In genomic region chr10:26711068-26711467, GRCm38 (mm10) we compare ENCODE assay signal across 10 mouse cellular contexts. TPM values are rescaled to one million over a fixed set of nuclear protein-coding genes. Genes with fewer than 3 reads are reported as not detected.
A peak's percentile ranks its signal among the peaks of the same experiment; 100 is the strongest.
DNase-seq lines count a peak whose midpoint lies in the region; ATAC-seq and TF ChIP-seq lines count a peak whose summit lies in the region.
"Had no signal": no experiment of that assay in that cellular context is flagged by ENCODE, and none has a peak within 500 bp of the region (broad histone marks: within the 10 kb centered on the region; RNA-seq: fewer than 3 reads in every experiment).

No protein-coding gene starts in this region.

- DNase-seq in liver, postnatal 0 days: no peak
- peak; percentile 15 for DNase-seq in T-cell, adult 2 months (ENCODE audit: low spot score)
- peak; percentile 50 for DNase-seq in embryo, embryonic 11.5 days (ENCODE audit: low read depth, low spot score)
- peak; percentile 50 to 73 for DNase-seq in left cerebral cortex, postnatal 14 days (ENCODE audit: low spot score in 2 of 2)
- no peak for DNase-seq in urinary bladder, adult 2 months (ENCODE audit: low spot score)

- no peaks in the 10 kb centered on the region for H3K27me3 ChIP-seq in liver, postnatal 0 days (ENCODE audit: insufficient read depth, low read length)
- no peaks in the 10 kb centered on the region for H3K27me3 ChIP-seq in liver, embryonic 12.5 days (replicated peaks)
- H3K27me3 ChIP-seq in hindbrain, embryonic 16.5 days (replicated peaks; ENCODE audit: control insufficient read depth, insufficient read depth, low read length): no peaks in the 10 kb centered on the region

- H3K36me3 ChIP-seq in liver, postnatal 0 days (replicated peaks; ENCODE audit: insufficient read depth, low read length): no peaks in the 10 kb centered on the region
- H3K36me3 ChIP-seq in liver, embryonic 12.5 days: no peaks in the 10 kb centered on the region
- H3K36me3 ChIP-seq in hindbrain, embryonic 16.5 days (ENCODE audit: control insufficient read depth, insufficient read depth, low read length): no peaks in the 10 kb centered on the region

- H3K4me3 ChIP-seq in liver, postnatal 0 days (ENCODE audit: low read depth, low read length): no peak overlapping the region
- no peak overlapping the region for H3K4me3 ChIP-seq in liver, embryonic 12.5 days
- no peak overlapping the region for H3K4me3 ChIP-seq in hindbrain, embryonic 16.5 days (ENCODE audit: low read length)
- H3K4me3 ChIP-seq: erythroblast, embryonic 14.5 days had no signal

- H3K4me1 ChIP-seq in liver, postnatal 0 days (ENCODE audit: insufficient read depth): no peaks in the 10 kb centered on the region
- no peaks in the 10 kb centered on the region for H3K4me1 ChIP-seq in liver, embryonic 12.5 days
- no peaks in the 10 kb centered on the region for H3K4me1 ChIP-seq in hindbrain, embryonic 16.5 days (ENCODE audit: control insufficient read depth, insufficient read depth, low read depth, low read length)

- TF ChIP-seq EP300 in liver, postnatal 0 days (IDR thresholded peaks at IDR 0.05; ENCODE audit: low read depth): no peak

- H3K9ac ChIP-seq in liver, postnatal 0 days (replicated peaks): no peak overlapping the region
- no peak overlapping the region for H3K9ac ChIP-seq in liver, embryonic 12.5 days
- no peak overlapping the region for H3K9ac ChIP-seq in hindbrain, embryonic 16.5 days (ENCODE audit: low read depth, low read length)

- peak; percentile 66 for TF ChIP-seq CTCF in liver, postnatal 0 days (IDR thresholded peaks at IDR 0.05; ENCODE audit: low read depth)

- 4% methylated on average over 3 of the region's 3 CpGs for WGBS in liver, postnatal 0 days (ENCODE audit: insufficient replicate concordance)
- 5% methylated on average over 3 of the region's 3 CpGs for WGBS in liver, embryonic 12.5 days (ENCODE audit: insufficient replicate concordance)
- 3% methylated on average over 3 of the region's 3 CpGs for WGBS in hindbrain, embryonic 16.5 days

- intact Hi-C loops in left cerebral cortex, postnatal 14 days (cut with DNase I): loop anchor here (1.0 to 5.0 kb wide), 2 partner anchors 179 to 339 kb away; no protein-coding TSS in a partner anchor

- no peak overlapping the region for H3K27ac ChIP-seq in liver, postnatal 0 days (ENCODE audit: low read depth)
- no peak overlapping the region for H3K27ac ChIP-seq in liver, embryonic 12.5 days
- no peak overlapping the region for H3K27ac ChIP-seq in hindbrain, embryonic 16.5 days (ENCODE audit: low read depth, low read length)
- H3K27ac ChIP-seq: macrophage had no signal

- H3K4me2 ChIP-seq in liver, postnatal 0 days (ENCODE audit: low read depth, low read length): no peak overlapping the region
- no peak overlapping the region for H3K4me2 ChIP-seq in liver, embryonic 12.5 days
- no peak overlapping the region for H3K4me2 ChIP-seq in hindbrain, embryonic 16.5 days (ENCODE audit: low read length)

- H3K9me3 ChIP-seq in liver, postnatal 0 days (ENCODE audit: low read length): no peaks in the 10 kb centered on the region
- no peaks in the 10 kb centered on the region for H3K9me3 ChIP-seq in liver, embryonic 12.5 days (replicated peaks)
- H3K9me3 ChIP-seq in hindbrain, embryonic 16.5 days (ENCODE audit: control insufficient read depth, low read length): no peaks in the 10 kb centered on the region

- ATAC-seq in liver, postnatal 0 days: no peak
- ATAC-seq in liver, embryonic 12.5 days: no peak
- ATAC-seq in hindbrain, embryonic 16.5 days: peak; percentile 60; the same call in 1 of the 2 replicates
- peak; percentile 44; the same call in 1 of the 2 replicates for ATAC-seq in neutrophil, adult 5-6 weeks (ENCODE audit: extremely low read depth, insufficient number of reproducible peaks, low FRiP score, poor library complexity, severe bottlenecking)

RNA-seq across cellular contexts. Expression of gene Arhgap18, which starts 42.2 kb away (rescaled TPM):
- polyA plus RNA-seq in liver, postnatal 0 days (2015; fragmentation: Nextera tagmentation; extraction: Ambion mirVana): 8.5 and 8.9 TPM in 2 replicates
- 9.3 and 10.1 TPM in 2 replicates for polyA plus RNA-seq in liver, embryonic 12.5 days (2016; fragmentation: Nextera tagmentation; extraction: Ambion mirVana)
- 12.6 and 12.8 TPM in 2 replicates for polyA plus RNA-seq in hindbrain, embryonic 16.5 days (2015; fragmentation: Nextera tagmentation; extraction: Ambion mirVana)
- 10 to 100 TPM in 1 of 2 experiments, 1 to 10 TPM in 1; 8.9 to 11.0 TPM for total RNA-seq in left cerebral cortex, postnatal 14 days (2021)
- total RNA-seq in neutrophil, adult 5-6 weeks (2017): 40.6 and 46.4 TPM in 2 replicates
- 10.7 and 11.7 TPM in 2 replicates for polyA plus RNA-seq in urinary bladder, adult 2 months (2012; rRNA removed)

Comparison
In these comparisons a context has a peak if more than half of its experiments do, and no peak if none do; other contexts are left out.
1. ATAC-seq: peak in hindbrain, embryonic 16.5 days (single experiment) and neutrophil, adult 5-6 weeks (single experiment); none in liver, postnatal 0 days (single experiment) and liver, embryonic 12.5 days (single experiment).
2. DNase-seq: peak in T-cell, adult 2 months (single experiment), embryo, embryonic 11.5 days (single experiment) and left cerebral cortex, postnatal 14 days (2 of 2); none in liver, postnatal 0 days (single experiment) and urinary bladder, adult 2 months (single experiment).